Mouse (Mus musculus) C2C12 (cell line): ENCODE results near the gene Gorab. TPM values are rescaled to one million over a fixed set of nuclear protein-coding genes. Genes with fewer than 3 reads are reported as not detected.

ENCODE experiments used
- H3K27me3 ChIP-seq: one replicate; pipeline ENCODE4 v1.6.1; 2011; ENCODE audit not compliant: control insufficient read depth, insufficient read depth, insufficient read length
- H3K36me3 ChIP-seq: one replicate; pipeline ENCODE4 v1.6.1; 2011; ENCODE audit not compliant: control insufficient read depth, insufficient read depth
- H3K4me3 ChIP-seq: one replicate; pipeline ENCODE4 v1.5.1; 2011; ENCODE audit warnings: mild to moderate bottlenecking, control low read depth; ENCODE audit not compliant: poor library complexity, insufficient read depth, severe bottlenecking
- H3K79me2 ChIP-seq: one replicate; pipeline ENCODE4 v1.6.1; 2011; ENCODE audit not compliant: control insufficient read depth, insufficient read depth
- H3K79me3 ChIP-seq: one replicate; pipeline ENCODE4 v1.6.1; 2011; ENCODE audit warnings: low read depth, control low read depth
- H3ac ChIP-seq: one replicate; pipeline ENCODE3; 2011; ENCODE audit warnings: low read depth; ENCODE audit not compliant: control insufficient read depth, insufficient read length
- CEBPB ChIP-seq: IDR thresholded peaks from one replicate; pipeline ENCODE4 v1.6.1; 2011; ENCODE audit warnings: low read depth, mild to moderate bottlenecking, control low read depth, moderate library complexity
- CTCF ChIP-seq: IDR thresholded peaks from one replicate; pipeline ENCODE4 v1.5.1; 2011; ENCODE audit not compliant: control insufficient read depth, insufficient read depth, insufficient read length
- FOSL1 ChIP-seq: IDR thresholded peaks from one replicate; pipeline ENCODE4 v1.8.0; 2011; ENCODE audit warnings: mild to moderate bottlenecking, low read length; ENCODE audit not compliant: poor library complexity, insufficient read depth, severe bottlenecking
- MAX ChIP-seq: IDR thresholded peaks from one replicate; pipeline ENCODE4 v1.6.1; 2011; ENCODE audit warnings: mild to moderate bottlenecking, control low read depth
- MYOD1 ChIP-seq: IDR thresholded peaks from one replicate; pipeline ENCODE4 v1.6.1; 2011; ENCODE audit warnings: low read depth; ENCODE audit not compliant: control insufficient read depth, insufficient read length
- MYOG ChIP-seq: IDR thresholded peaks from one replicate; pipeline ENCODE4 v1.6.1; 2011; ENCODE audit not compliant: control insufficient read depth, insufficient read length; ENCODE audit errors: extremely low read depth
- USF1 ChIP-seq: IDR thresholded peaks from one replicate; pipeline ENCODE4 v1.6.1; 2011; ENCODE audit warnings: low read depth, mild to moderate bottlenecking, control low read depth, moderate library complexity
- polyA plus RNA-seq: library from polyadenylated mRNA; unstranded; fragments of >200 nt; fragmentation: generic; extraction: Trizol; gene quantifications from one replicate; pipeline ENCODE4 v1.2.1, GENCODE M21; 2012; ENCODE audit warnings: missing spikeins

Gorab gene
- polyA plus RNA-seq, 1 experiment = 3.7 TPM

- TF ChIP-seq CTCF (no peak), FOSL1 (no peak), MYOD1 (no peak), CEBPB (no peak), MYOG (no peak), USF1 (no peak), MAX (no peak)
- Histone ChIP-seq H3K27me3 (no peaks in the 10 kb centered on the region), H3K4me3 (no peak overlapping the region), H3ac (no peak overlapping the region), H3K36me3 (no peaks in the 10 kb centered on the region), H3K79me2 (peaks cover 23% of the 10 kb centered on the region), H3K79me3 (peaks cover 19% of the 10 kb centered on the region)
Observed at GRCm38 (mm10) chr1:163406203-163406602, 2.7 kb upstream of the Gorab start.

GRCm38 (mm10) chr1:163391321-163391720 lies 12.1 kb downstream of the Gorab start:
- H3ac ChIP-seq = no peak overlapping the region
- TF ChIP-seq MYOD1 (no peak), MYOG (no peak), CEBPB (no peak), CTCF (no peak), MAX (no peak), FOSL1 (no peak), USF1 (no peak)
- peaks cover 91% of the 10 kb centered on the region for H3K36me3 ChIP-seq
- peaks cover 13% of the 10 kb centered on the region for H3K79me2 ChIP-seq
- no peaks in the 10 kb centered on the region for H3K27me3 ChIP-seq
- no peak overlapping the region for H3K4me3 ChIP-seq
- H3K79me3 ChIP-seq = no peaks in the 10 kb centered on the region

DNA sequence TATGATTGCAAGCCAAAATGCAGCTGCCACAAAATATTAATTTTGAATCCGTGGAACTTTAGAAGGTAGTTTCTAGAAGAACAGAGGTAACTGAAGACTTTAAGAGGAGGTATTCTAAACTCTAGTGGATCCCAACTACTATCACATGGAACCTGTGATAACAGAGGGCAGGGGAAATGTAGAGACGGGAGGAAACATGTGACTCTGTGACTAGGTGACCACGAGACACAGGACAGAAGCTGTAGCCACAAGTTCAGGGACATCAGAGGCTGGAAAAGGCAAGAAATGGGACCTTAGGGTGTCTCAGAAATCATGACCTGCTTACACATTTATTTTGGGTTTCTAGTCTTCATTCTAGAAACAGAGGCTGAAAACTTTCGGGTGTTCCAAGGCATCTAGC lies 13.4 kb downstream of the Gorab start:
- no peak overlapping the region for H3ac ChIP-seq
- peaks cover 11% of the 10 kb centered on the region for H3K79me2 ChIP-seq
- H3K79me3 ChIP-seq = no peaks in the 10 kb centered on the region
- H3K36me3 ChIP-seq = peaks cover 91% of the 10 kb centered on the region
- no peaks in the 10 kb centered on the region for H3K27me3 ChIP-seq
- no peak overlapping the region for H3K4me3 ChIP-seq
- TF ChIP-seq MYOD1 (no peak), CEBPB (no peak), FOSL1 (no peak), MAX (no peak), CTCF (no peak), MYOG (no peak), USF1 (no peak)

DNA sequence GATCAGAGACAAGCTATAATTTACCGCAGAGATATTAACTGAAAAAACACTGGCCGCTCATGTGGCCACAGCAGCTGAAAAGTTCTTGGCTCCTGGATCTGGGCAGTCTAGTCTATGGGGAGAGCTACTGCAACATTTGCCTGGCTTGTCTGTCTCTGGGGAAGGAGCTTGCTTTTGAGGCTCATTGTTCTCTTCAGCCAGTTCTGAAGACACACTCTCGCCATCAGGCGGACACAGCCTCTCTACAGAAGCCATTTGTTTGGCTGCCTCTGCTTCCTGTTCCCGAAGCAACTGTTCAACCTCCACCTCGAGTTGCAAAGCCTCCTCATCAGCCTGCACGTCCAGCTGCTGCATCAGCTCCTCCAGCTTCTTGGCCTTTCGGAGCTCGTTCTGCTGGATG lies 17.3 kb downstream of the Gorab start:
- no peaks in the 10 kb centered on the region for H3K79me3 ChIP-seq
- H3ac ChIP-seq = no peak overlapping the region
- H3K4me3 ChIP-seq = no peak overlapping the region
- H3K79me2 ChIP-seq = peaks cover 11% of the 10 kb centered on the region
- no peak for TF ChIP-seq MYOG
- peaks cover 65% of the 10 kb centered on the region for H3K36me3 ChIP-seq
- H3K27me3 ChIP-seq = no peaks in the 10 kb centered on the region

DNA sequence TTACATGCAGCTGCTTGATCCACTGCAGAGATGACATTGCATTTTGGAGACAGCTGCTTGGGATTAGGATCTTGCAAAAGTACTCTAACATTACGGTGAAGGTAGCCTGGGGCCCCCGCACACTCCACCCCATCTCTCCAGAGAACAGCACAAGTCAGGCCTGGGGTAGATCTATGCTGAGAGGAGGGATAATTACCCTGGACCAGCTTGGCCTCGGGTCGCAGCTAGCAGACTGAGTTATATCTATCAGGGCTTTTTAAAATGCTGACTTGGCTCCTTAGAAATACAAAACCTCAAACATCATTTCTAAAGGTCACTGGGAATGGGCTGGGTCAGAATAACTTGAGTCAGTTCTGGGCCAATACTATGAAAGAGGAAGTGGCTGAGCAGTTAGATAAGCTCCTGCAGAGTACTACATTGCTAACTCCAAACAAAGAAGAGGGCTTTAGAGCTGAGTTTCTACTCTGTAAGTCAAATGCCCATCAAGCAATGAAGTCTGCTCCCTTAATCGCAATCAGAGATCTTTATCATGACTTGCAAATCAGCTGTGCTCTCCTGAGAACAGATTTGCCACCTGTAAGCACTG lies 19.9 kb downstream of the Gorab start:
- Histone ChIP-seq H3K27me3 (no peaks in the 10 kb centered on the region), H3ac (no peak overlapping the region), H3K4me3 (no peak overlapping the region), H3K79me3 (no peaks in the 10 kb centered on the region), H3K36me3 (peaks cover 43% of the 10 kb centered on the region), H3K79me2 (no peaks in the 10 kb centered on the region)
- TF ChIP-seq MYOG (no peak), MYOD1 (peak; percentile 34)

- Histone ChIP-seq H3K79me2 (no peaks in the 10 kb centered on the region), H3K36me3 (peaks cover 32% of the 10 kb centered on the region), H3K27me3 (no peaks in the 10 kb centered on the region), H3K79me3 (no peaks in the 10 kb centered on the region), H3ac (no peak overlapping the region), H3K4me3 (no peak overlapping the region)
- TF ChIP-seq MYOD1 (no peak), FOSL1 (no peak), CTCF (no peak), MYOG (no peak), USF1 (no peak), CEBPB (peak; percentile 93), MAX (no peak)
Observed at GRCm38 (mm10) chr1:163382048-163382719, 21.3 kb downstream of the Gorab start.
